Mouse (Mus musculus) right cerebral cortex, adult 18-20 months (tissue): ENCODE data around the gene Trim47.

Experiments
- DNase-seq: peaks from one replicate; pipeline ENCODE4 v3.0.0; 2022; ENCODE audit warnings: mixed read lengths

Trim47 gene

GRCm38 (mm10) chr11:116087194-116088130 lies 39.5 kb downstream of the Trim47 start:
- DNase-seq = peak; percentile 87

GRCm38 (mm10) chr11:116086258-116087193 lies 40.5 kb downstream of the Trim47 start, which contains the start of gene Wbp2:
Wbp2 (minus strand) TSS chr11:116086995.
- DNase-seq = peak; percentile 99

GRCm38 (mm10) chr11:116084166-116084565 lies 42.8 kb downstream of the Trim47 start:
- no peak for DNase-seq

GRCm38 (mm10) chr11:116083096-116083672 lies 43.8 kb downstream of the Trim47 start:
- no peak for DNase-seq

GRCm38 (mm10) chr11:116081081-116081480 lies 45.9 kb downstream of the Trim47 start:
- no peak for DNase-seq

- peak; percentile 91 for DNase-seq
These were observed 47.5 kb downstream of the Trim47 start for GRCm38 (mm10) chr11:116079511-116079910.

GRCm38 (mm10) chr11:116078676-116079320 lies 48.2 kb downstream of the Trim47 start:
- no peak for DNase-seq

GRCm38 (mm10) chr11:116078221-116078620 lies 48.8 kb downstream of the Trim47 start:
- DNase-seq = no peak

GRCm38 (mm10) chr11:116077446-116078204 lies 49.4 kb downstream of the Trim47 start, which contains the start of gene Unc13d:
Unc13d (minus strand) TSS chr11:116077961.
- no peak for DNase-seq

GRCm38 (mm10) chr11:116076836-116077235 lies 50.2 kb downstream of the Trim47 start:
- DNase-seq = no peak

- no peak for DNase-seq
These were observed 50.8 kb downstream of the Trim47 start for GRCm38 (mm10) chr11:116076266-116076540.

- DNase-seq = no peak
These were observed 51.3 kb downstream of the Trim47 start for GRCm38 (mm10) chr11:116075539-116076265.

GRCm38 (mm10) chr11:116074436-116074991 lies 52.5 kb downstream of the Trim47 start:
- DNase-seq = no peak

GRCm38 (mm10) chr11:116072608-116073007 lies 54.4 kb downstream of the Trim47 start:
- no peak for DNase-seq

GRCm38 (mm10) chr11:116071510-116071909 lies 55.5 kb downstream of the Trim47 start:
- no peak for DNase-seq

GRCm38 (mm10) chr11:116065345-116065744 lies 61.7 kb downstream of the Trim47 start:
- no peak for DNase-seq

- no peak for DNase-seq
These were observed 62.7 kb downstream of the Trim47 start for GRCm38 (mm10) chr11:116064187-116064867.

GRCm38 (mm10) chr11:116063562-116063961 lies 63.4 kb downstream of the Trim47 start:
- DNase-seq = no peak

- DNase-seq = no peak
These were observed 64.5 kb downstream of the Trim47 start for GRCm38 (mm10) chr11:116062521-116062920.
